Mouse (Mus musculus): ENCODE results near the gene Tox2. TPM values are rescaled to one million over a fixed set of nuclear protein-coding genes. Genes with fewer than 3 reads are reported as not detected.

Tox2 gene
- polyA plus RNA-seq, 1 experiment from 2014 or later = 7.2 TPM

DNA sequence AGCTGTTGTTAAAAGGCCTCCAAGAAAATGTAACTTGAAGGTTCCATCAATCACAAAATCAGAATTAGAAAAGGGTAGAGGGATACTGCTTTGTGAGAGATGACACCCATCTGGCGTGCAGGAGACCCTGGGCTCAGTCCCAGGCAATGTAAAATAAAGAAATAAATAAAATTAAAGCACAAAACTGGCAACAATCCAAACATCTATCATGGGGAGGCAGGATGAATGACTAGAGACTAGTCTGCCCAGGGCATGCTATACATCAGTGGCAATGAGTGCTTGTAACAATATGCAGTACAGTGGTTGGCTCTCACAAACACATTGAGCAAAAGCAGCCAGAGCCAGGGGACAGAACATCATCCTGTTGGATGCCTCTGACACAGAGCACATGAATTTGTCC is 53.8 kb downstream of the Tox2 start:
- no peak overlapping the region for H3K4me3 ChIP-seq (ENCODE audit: low read depth, low read length)
- H3K36me3 ChIP-seq (ENCODE audit: insufficient read depth, low read length) = no peaks in the 10 kb centered on the region
- ATAC-seq (peak; percentile 48; the same call in 1 of the 2 replicates), DNase-seq (ENCODE audit: low spot score) (no peak)
- H3K9me3 ChIP-seq (ENCODE audit: low read length) = no peaks in the 10 kb centered on the region
- no peak overlapping the region for H3K4me2 ChIP-seq (replicated peaks; ENCODE audit: low read depth, low read length)
- no peak overlapping the region for H3K27ac ChIP-seq (ENCODE audit: low read length)
- WGBS = 34% methylated on average over 1 of the region's 1 CpGs
- TF ChIP-seq EP300 (IDR thresholded peaks at IDR 0.05) = no peak
- TF ChIP-seq CTCF (IDR thresholded peaks at IDR 0.05) = no peak
- H3K27me3 ChIP-seq (replicated peaks; ENCODE audit: insufficient read depth, low read length) = no peaks in the 10 kb centered on the region
- H3K4me1 ChIP-seq (ENCODE audit: insufficient read depth, low read depth, low read length) = peaks cover 4% of the 10 kb centered on the region; the same call in 1 of the 2 replicates
- H3K9ac ChIP-seq (replicated peaks; ENCODE audit: low read depth) = no peak overlapping the region

DNA sequence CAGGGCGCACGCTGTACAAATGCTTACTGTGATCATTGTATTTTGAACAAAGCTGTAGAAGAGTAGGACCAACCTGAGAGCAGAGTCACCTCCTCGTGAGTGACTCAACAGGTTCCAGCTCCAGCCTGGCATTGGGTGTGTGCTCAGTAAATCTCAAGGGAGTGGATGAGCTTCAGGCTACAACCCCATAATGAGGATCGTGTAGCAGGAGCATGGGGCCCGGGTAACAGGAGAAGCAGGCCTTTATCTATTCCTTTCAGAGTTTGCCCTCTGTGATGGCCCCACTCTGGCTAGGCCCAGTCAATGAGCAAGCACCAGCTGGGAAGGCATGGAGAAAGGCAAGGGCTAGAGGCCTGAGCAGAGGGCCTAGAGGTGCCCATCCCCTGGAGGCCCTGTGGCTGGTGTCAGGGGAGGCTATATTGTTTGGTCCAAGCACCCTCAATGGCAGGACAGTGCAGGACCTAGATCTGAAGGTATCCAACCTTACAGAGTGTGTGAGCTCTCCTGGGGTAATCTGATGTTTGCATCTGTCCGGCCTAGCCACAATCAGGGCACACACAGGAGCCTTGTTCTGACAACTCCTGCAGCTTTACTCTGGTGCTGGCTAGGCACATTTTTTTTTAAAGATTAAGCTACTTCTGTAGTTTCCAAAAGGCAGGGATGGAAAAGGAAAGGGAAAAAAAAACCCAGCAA is 58.6 kb downstream of the Tox2 start:
- H3K9me3 ChIP-seq (ENCODE audit: low read length) = no peaks in the 10 kb centered on the region
- H3K27me3 ChIP-seq (replicated peaks; ENCODE audit: insufficient read depth, low read length) = no peaks in the 10 kb centered on the region
- TF ChIP-seq CTCF (IDR thresholded peaks at IDR 0.05) = no peak
- TF ChIP-seq EP300 (IDR thresholded peaks at IDR 0.05) = no peak
- no peak overlapping the region for H3K9ac ChIP-seq (replicated peaks; ENCODE audit: low read depth)
- H3K4me3 ChIP-seq (ENCODE audit: low read depth, low read length) = no peak overlapping the region
- WGBS = 63% methylated on average over 6 of the region's 6 CpGs
- no peak overlapping the region for H3K27ac ChIP-seq (ENCODE audit: low read length)
- no peaks in the 10 kb centered on the region for H3K4me1 ChIP-seq (ENCODE audit: insufficient read depth, low read depth, low read length)
- DNase-seq (ENCODE audit: low spot score) = no peak
- no peaks in the 10 kb centered on the region for H3K36me3 ChIP-seq (ENCODE audit: insufficient read depth, low read length)
- no peak for ATAC-seq
- no peak overlapping the region for H3K4me2 ChIP-seq (replicated peaks; ENCODE audit: low read depth, low read length)

DNA sequence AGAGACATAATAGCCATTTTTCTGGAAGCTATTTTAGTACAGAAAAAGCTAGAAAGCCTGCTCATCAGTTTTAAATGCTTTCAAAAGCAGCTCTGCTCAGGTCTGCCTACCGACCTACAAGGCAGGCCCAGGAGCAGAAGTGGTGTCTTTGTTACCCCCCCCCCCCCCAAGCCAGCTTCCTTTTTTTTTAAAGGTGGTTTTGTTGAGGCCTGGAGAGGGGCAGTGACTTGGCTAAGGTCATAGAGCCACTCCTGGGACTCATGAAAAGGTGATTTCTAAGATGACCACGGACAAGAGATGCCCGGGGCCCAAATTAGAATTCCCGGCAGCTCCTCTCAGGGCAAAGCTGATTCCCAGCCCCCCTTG is 59.1 kb downstream of the Tox2 start:
- Histone ChIP-seq H3K9ac (replicated peaks; ENCODE audit: low read depth) (no peak overlapping the region), H3K27me3 (replicated peaks; ENCODE audit: insufficient read depth, low read length) (no peaks in the 10 kb centered on the region), H3K4me2 (replicated peaks; ENCODE audit: low read depth, low read length) (no peak overlapping the region), H3K4me1 (ENCODE audit: insufficient read depth, low read depth, low read length) (no peaks in the 10 kb centered on the region), H3K4me3 (ENCODE audit: low read depth, low read length) (no peak overlapping the region), H3K36me3 (ENCODE audit: insufficient read depth, low read length) (no peaks in the 10 kb centered on the region), H3K27ac (ENCODE audit: low read length) (no peak overlapping the region), H3K9me3 (ENCODE audit: low read length) (no peaks in the 10 kb centered on the region)
- TF ChIP-seq EP300 (IDR thresholded peaks at IDR 0.05) (no peak), CTCF (IDR thresholded peaks at IDR 0.05) (no peak)
- DNase-seq (ENCODE audit: low spot score) = no peak
- 82% methylated on average over 4 of the region's 4 CpGs for WGBS
- no peak for ATAC-seq

DNA sequence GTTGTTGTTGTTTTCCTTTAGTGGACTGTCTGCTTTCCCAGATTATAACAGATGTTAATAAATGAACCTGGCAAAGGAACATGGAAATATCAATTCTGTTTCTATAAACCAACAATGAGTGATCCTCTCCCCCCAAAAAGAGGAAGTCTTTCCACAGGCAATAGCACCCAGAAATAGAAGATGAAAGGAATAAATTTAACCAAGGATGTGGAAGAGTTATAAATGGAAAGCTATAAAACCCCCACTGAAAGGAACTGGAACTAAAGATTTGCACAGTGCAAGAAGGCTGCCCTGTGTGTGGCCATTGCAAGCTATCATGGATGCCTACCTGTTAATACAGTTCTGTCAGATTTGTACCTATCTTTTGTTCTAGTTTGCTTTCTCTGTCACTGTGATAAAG is 64.2 kb downstream of the Tox2 start:
- no peaks in the 10 kb centered on the region for H3K4me1 ChIP-seq (ENCODE audit: insufficient read depth, low read depth, low read length)
- H3K27ac ChIP-seq (ENCODE audit: low read length) = no peak overlapping the region
- H3K4me3 ChIP-seq (ENCODE audit: low read depth, low read length) = no peak overlapping the region
- no peak for TF ChIP-seq CTCF (IDR thresholded peaks at IDR 0.05)
- no peak for TF ChIP-seq EP300 (IDR thresholded peaks at IDR 0.05)
- no peaks in the 10 kb centered on the region for H3K9me3 ChIP-seq (ENCODE audit: low read length)
- ATAC-seq (no peak), DNase-seq (ENCODE audit: low spot score) (no peak)
- H3K4me2 ChIP-seq (replicated peaks; ENCODE audit: low read depth, low read length) = no peak overlapping the region
- no peaks in the 10 kb centered on the region for H3K27me3 ChIP-seq (replicated peaks; ENCODE audit: insufficient read depth, low read length)
- H3K9ac ChIP-seq (replicated peaks; ENCODE audit: low read depth) = no peak overlapping the region
- H3K36me3 ChIP-seq (ENCODE audit: insufficient read depth, low read length) = no peaks in the 10 kb centered on the region

DNA sequence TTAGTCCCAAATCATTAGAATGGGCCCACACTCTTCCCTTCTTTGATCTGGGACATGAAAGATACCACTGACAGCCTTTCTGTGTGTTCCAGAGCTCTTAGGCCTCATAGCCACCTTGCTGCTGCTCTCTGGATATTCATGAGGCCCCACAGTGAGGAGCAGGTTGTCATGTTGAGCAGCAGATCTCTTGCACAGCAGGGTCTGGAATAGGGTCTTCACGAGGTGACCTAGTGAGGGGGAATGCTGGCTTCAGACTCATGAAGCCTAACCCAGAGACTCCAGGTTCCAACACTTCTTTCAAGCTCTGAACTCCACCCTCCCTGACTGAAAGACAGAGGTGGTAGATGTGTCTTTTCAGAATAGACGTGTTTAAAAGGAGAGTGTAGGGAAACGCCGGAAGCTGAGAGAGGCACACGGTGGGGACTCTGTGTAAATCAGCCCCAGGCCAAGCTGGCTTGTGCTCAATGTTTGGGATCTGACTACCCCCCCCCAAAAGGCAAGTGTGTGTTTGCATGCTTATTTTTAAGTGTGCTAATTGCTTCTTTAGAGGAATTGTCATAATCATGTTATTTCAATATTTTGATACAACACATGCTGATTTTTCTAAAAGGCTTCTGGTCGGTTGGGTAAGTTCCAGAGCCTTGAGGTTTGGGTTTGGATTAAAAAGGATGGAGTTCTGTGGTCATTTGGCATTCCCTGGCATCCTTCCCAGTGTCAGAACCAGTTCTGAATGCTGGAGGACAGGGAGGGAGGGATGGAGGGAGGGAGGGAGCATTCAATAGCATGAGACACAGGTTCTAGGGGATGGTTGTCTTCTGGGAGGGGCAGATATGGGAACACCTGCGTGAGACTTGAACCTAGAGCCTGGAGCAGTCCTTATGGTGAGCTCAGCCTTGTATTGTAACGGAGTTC is 68.9 kb downstream of the Tox2 start:
- TF ChIP-seq CTCF (IDR thresholded peaks at IDR 0.05) (no peak), EP300 (IDR thresholded peaks at IDR 0.05) (no peak)
- H3K36me3 ChIP-seq (ENCODE audit: insufficient read depth, low read length) = no peaks in the 10 kb centered on the region
- H3K4me2 ChIP-seq (replicated peaks; ENCODE audit: low read depth, low read length) = no peak overlapping the region
- no peak overlapping the region for H3K27ac ChIP-seq (ENCODE audit: low read length)
- 59% methylated on average over 8 of the region's 8 CpGs for WGBS
- no peaks in the 10 kb centered on the region for H3K4me1 ChIP-seq (ENCODE audit: insufficient read depth, low read depth, low read length)
- no peaks in the 10 kb centered on the region for H3K9me3 ChIP-seq (ENCODE audit: low read length)
- no peak overlapping the region for H3K4me3 ChIP-seq (ENCODE audit: low read depth, low read length)
- ATAC-seq (no peak), DNase-seq (ENCODE audit: low spot score) (no peak)
- no peaks in the 10 kb centered on the region for H3K27me3 ChIP-seq (replicated peaks; ENCODE audit: insufficient read depth, low read length)
- H3K9ac ChIP-seq (replicated peaks; ENCODE audit: low read depth) = no peak overlapping the region

DNA sequence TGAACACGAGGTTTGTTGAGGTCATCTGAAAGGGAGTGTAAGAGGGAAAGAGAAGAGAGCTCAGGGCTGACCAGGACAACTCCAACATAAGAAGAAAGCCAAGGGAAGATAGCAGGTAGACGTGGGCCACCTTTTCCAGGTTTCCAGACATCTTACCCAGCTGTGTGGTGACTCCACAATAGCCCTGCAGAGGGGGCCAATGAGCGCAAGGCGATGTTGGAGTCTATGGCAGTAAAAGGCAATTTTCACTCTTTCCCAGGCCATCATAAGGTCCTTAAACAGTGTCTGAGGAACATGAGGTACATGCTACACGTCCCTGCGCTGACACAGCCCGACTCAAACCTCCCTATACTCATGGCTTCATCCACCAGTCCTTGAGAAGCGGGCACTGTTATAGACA is 70.9 kb downstream of the Tox2 start:
- H3K27me3 ChIP-seq (replicated peaks; ENCODE audit: insufficient read depth, low read length) = no peaks in the 10 kb centered on the region
- DNase-seq (ENCODE audit: low spot score) (no peak), ATAC-seq (no peak)
- no peaks in the 10 kb centered on the region for H3K4me1 ChIP-seq (ENCODE audit: insufficient read depth, low read depth, low read length)
- H3K4me3 ChIP-seq (ENCODE audit: low read depth, low read length) = no peak overlapping the region
- H3K4me2 ChIP-seq (replicated peaks; ENCODE audit: low read depth, low read length) = no peak overlapping the region
- no peak overlapping the region for H3K9ac ChIP-seq (replicated peaks; ENCODE audit: low read depth)
- no peaks in the 10 kb centered on the region for H3K9me3 ChIP-seq (ENCODE audit: low read length)
- TF ChIP-seq CTCF (IDR thresholded peaks at IDR 0.05) (peak; percentile 31; the same call in 1 of the 2 replicates), EP300 (IDR thresholded peaks at IDR 0.05) (no peak)
- H3K27ac ChIP-seq (ENCODE audit: low read length) = no peak overlapping the region
- no peaks in the 10 kb centered on the region for H3K36me3 ChIP-seq (ENCODE audit: insufficient read depth, low read length)
- 76% methylated on average over 8 of the region's 8 CpGs for WGBS

All from lung, postnatal 0 days (tissue).